Mouse (Mus musculus): ENCODE data around the gene Zfp428. TPM values are rescaled to one million over a fixed set of nuclear protein-coding genes. Genes with fewer than 3 reads are reported as not detected.
"Not testable (repeated sequence)": the region's sequence is repeated elsewhere in the genome, so short reads cannot be mapped to it uniquely, and the experiment has no call there.

Gene Zfp428
- total RNA-seq, 2 experiments from 2014 or later = 4.6 to 5.0 TPM

DNA sequence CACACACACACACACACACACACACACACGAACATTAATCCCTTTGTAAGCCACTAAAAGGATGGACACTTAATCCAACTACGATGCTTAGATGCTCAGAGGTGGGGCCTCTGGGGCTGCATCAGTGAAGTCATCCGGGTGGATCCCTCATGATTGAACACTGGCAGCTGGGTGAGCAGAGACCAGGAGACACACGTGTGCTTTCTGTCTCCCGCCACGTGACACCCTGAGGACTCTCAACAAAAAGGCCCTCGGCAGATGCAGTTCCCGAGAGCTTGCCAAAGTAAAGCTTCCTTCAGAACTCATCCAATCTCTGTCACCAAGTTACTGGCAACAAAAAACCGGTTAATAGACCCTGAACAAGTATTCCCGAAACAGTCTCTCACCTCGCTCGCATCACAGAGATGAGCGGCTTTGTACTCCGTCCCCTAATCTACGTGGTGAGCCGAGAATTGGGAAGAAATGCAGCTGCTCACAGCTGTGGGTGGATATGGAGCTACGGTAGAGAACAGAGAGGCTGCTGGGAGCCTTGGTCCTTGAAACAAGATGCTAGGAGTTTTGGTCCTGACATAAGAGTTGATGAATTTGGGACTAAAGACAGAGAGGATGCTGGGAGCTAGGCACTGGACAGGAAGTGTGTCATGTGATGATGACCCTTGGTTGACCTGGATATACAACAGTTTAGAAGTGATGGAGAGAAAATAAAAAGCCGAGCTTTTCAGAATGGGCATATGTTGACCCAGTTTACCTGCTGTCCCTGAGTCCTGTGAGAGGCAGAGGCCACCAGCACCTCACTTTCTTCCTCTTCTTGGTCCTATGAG, 26.5 kb upstream of the Zfp428 start:
- DNase-seq (ENCODE audit: low spot score in 2 of 2) = no peak

DNA sequence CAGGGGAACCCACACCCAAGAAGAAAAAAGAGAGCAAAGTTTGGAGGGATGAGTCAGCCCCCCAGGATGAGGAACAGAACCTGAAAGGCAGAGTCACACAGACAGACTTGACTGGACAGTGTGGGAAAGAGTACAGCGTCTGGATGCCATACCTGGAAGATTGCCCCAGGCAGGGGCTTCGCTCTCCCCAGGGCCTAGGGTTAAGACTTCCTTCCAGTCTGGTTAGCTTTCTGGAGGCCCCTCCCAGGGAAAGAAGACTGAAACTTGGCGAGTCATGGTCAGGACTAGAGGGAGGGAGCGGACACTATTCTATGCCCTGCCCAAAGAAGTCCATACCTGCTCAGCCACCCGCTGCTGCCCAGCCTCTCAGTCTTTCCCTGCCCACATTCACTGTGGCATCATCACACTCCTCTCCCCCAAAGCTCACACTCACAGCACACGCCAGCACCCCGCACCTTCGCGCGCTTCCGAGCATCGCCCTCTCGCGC, 25.8 kb upstream of the Zfp428 start:
- no peak for DNase-seq (ENCODE audit: low spot score in 2 of 2)

DNA sequence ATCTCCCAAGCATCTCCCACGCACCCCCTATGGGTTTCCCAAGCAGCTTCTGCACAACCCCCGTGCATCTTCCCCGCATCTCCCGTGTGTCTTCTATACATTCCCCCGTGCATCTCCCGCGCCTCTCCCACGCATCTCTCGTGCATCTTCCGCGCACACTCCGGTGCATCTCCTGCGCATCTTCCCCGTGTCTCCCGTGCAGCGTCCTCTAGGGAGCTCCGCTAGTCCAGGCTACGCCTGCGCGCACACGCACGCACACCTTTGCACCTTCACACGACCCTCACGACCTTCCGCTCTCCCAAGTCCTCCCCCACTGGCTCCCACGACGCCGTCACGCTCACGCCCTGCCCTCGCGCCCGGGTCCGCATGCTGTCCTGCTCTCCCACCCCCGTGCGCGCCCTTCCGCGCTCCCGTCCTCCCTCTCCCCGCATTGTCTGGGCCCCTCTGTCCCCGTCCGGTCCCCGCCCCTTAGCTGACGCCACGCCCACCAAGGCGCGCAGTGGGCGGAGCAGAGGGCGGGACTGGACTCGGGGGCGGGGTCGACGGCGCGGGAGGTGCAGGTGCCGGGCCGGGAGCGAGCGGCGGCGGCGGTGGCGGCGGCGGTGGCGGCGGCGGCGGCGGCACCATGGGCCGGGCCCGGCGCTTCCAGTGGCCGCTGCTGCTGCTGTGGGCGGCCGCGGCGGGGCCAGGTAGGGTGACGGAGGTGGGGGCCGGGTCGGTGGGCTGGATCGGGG, 25.2 kb upstream of the Zfp428 start, which contains the start of gene Cadm4:
Cadm4 (plus strand) TSS at position 550 of the 734 bp plus-strand sequence.
- DNase-seq (ENCODE audit: low spot score in 2 of 2) = peak; percentile 82 to 85

DNA sequence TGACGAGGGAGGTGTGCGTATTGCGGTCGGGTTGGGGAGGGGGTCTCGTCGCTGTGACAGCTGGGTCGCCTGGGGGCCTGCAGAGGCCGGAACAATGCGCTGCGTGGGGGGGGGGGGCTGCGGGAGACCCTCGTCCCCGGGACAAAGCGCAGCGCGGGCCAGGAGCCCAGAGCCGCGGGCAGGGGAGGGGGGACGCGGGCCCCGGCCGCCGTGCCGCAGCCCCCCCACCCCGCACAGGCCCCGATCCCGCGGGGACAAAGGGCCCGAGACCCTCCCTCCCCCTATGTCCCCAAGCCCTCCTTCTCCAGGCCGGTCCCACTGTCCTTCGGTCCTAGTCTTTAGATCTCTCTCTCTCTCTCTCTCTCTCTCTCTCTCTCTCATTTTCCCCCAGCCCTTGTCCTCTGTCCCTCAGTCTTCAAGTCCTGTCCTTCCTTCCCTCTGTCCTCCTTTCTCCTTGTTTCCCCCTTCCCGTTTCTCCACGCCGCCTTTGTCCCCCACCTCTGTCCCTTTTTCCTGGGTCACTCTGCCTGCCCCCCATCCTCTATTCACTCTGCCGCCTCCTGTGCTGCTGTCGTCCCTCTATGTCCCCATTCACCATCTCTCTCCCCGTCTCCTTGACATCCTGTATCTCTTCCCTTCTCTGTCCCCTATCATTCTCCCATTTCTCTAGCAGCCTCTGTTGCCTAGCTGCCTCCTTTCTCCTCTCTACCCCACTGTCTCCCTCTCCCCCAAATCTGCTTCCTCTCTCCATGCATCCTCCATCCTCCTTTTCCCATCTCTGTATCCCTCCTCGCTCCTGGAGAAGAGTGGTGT, 24.4 kb upstream of the Zfp428 start:
- DNase-seq (ENCODE audit: low spot score in 2 of 2) = no peak

DNA sequence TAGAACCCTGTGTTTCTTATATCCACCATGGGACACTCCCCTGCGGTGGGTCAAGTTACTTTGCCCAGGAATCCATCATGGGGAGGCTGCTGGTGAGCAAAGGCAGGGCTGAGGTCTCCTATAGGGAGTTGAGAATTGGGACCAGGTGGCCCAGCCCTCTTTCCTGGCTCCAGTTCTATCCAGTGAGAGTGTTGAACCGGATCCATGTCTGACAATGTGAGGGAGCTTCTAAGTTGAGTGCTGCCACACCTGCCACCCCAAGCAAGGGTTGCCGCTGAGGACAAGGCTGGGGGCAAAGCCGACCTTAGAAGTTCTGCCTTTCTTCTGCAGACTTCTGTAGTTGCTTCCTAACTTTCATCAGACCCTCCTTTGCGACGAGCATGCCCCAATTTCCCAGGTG, 23.5 kb upstream of the Zfp428 start:
- DNase-seq (ENCODE audit: low spot score in 2 of 2) = not testable (repeated sequence)

DNA sequence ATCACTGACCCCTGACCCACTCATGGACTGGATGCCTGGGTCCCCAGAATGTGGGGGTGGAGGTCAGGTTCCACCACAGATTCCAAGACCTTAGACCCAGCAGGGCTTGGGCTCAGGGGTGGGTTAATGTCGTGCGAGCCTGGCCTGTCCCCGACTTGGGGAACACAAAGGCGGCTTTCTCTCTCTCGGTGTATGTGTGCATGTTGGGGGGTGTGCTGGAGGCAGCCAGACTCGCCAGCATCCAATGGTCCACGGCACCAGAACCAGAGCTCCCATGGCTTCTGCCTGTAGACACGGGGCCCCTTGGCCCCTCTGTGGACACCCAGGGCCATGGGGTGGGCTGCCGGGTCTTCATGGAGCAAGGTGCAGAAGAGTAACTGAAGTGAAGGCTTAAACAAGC, 21.3 kb upstream of the Zfp428 start:
- DNase-seq (ENCODE audit: low spot score in 2 of 2) = no peak

DNA sequence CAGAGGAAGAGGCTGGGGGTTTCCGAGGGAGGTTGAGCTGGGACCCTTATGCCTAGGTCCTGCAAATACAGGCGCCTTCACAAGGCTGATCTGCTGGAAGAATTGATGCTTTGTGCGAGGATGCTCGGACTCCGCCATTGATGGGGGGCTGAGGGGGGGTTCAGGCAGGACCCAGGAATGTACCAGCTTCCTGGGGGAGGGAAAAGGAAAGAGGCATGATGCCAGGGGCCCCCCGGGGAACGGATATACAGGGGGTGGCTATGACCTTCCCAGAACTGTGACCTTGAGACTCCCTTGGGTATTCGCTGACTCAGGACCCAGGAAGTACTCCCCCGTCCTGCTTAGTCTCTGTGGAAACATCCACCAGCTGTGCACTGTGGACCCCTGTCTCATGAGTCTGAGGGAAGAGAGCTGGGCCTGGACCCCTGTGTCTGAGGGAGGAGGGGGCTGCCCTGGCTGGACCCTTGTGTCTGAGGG, 20.1 kb upstream of the Zfp428 start:
- no peak for DNase-seq (ENCODE audit: low spot score in 2 of 2)

DNA sequence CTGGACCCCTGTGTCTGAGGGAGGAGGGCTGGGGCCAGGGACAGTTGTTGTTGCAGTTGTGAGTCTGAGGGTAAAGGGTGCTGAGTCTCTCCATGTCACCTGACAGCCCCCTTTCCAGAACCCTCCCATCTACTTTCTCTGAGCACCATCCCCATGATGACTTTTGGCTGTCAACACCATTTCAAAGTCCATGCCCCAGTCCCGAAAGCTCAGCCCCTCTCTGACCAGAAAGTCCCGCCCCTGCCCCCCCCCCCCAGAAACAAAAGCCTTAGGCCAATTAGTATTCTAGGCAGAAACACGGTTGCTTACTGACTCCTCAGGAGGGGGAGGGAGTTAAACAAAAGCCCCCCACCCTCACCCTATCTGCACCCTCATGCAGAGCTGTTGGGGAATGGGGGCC, 19.4 kb upstream of the Zfp428 start:
- no peak for DNase-seq (ENCODE audit: low spot score in 2 of 2)

DNA sequence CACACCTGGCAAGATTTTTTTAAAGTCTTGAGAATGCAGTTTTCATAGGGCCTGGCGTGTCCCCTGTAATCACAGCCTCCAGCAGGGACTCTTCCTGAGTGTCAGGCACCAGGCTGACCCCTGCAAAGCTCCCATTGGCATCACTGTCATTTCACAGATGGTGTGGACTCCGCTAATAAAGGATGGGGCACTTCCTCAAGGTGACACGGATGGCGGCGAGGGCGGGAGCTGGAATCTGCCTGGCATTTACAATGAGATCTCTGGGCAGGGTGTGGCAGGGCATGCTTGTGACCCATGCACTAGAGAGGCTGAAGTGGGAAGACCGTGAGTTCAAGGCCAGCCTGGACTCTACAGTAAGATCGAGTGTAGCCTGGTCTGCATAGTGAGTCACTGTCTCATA, 18.5 kb upstream of the Zfp428 start:
- no peak for DNase-seq (ENCODE audit: low spot score in 2 of 2)

DNA sequence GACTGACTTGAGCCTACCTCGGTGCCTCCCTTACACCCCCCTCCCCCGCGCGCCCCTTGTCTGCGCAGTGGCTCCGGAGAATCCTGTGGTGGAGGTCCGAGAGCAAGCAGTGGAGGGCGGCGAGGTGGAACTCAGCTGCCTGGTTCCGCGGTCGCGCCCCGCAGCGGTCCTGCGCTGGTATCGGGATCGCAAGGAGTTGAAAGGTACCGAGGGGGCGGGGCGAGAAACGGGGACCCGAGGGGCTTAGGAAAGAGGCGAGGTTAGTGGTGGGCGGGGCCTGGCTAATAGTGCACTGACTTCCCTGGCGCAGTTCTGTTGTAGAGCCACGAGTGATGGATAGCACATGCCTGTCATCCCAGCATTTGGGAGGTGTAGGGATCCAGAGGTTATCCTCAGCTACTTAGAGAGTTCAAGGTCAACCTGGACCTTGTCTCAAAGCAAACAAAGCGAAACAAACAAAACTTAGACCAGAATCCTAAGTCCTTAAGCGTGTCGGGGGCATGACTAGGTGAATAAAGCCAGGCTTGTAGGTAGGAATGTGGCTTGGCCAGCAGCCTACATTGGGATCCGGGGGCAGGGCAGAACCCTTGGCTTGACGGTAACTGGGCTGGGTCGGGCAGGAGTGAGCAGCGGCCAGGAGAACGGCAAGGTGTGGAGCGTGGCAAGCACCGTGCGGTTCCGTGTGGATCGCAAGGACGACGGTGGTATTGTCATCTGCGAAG, 6.8 kb upstream of the Zfp428 start:
- no peak for DNase-seq (ENCODE audit: low spot score in 2 of 2)

DNA sequence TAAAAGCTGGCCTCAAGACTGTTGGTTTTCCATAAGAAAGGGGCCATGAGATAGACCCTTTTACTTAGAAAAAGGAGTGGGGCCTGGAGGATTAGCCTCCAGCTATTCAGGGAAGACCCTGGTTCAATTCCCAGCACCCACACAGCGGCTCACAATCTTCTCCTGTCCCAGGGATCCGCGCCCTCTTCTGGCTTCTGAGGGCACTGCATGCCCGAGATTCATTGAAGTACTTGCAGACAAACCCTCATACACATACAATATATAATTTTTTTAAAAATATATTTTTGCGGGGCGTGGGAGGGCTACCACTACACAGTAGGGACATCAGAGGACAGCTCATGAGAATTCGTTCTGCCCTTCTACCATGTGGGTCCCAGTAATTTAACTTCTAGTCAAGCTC, 5.9 kb upstream of the Zfp428 start:
- no peak for DNase-seq (ENCODE audit: low spot score in 2 of 2)

DNA sequence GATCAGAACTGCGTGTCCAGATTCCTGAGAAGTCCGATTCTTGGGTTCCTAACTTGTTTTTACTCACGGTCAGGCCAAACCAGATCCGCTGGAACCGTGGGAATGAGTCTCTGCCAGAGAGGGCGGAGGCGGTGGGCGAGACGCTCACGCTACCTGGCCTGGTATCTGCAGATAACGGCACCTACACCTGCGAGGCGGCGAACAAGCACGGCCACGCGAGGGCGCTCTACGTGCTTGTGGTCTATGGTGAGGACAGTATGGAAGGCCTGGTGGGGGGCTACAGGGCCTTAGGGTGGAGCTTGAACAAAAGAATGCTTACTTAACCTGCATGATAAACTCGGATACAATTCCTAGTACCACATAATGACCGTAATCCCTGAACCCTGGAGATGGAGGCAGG, 5.3 kb upstream of the Zfp428 start:
- peak in 1 of 2 experiments; percentile 40 for DNase-seq (ENCODE audit: low spot score in 2 of 2)

DNA sequence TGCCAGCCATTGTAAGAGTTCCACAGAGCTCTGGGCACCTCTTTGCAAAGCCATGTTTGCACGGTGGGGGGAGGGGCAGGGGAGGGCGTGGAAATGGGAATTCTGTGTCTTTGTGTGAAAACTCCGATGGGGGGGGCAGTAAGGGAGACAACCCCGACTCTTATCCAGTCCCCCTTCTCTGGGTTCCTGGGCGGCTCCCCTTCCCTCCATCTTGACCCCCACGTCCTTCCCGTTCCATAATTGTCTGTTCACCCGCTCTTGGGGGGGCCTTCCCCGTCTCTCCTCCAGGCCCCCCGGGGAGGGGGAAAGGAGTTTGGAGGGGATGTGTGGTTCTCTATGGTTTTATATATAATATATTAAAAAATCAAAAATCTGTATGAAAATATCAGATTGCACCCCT, 2.8 kb upstream of the Zfp428 start:
- DNase-seq (ENCODE audit: low spot score in 2 of 2) = no peak

DNA sequence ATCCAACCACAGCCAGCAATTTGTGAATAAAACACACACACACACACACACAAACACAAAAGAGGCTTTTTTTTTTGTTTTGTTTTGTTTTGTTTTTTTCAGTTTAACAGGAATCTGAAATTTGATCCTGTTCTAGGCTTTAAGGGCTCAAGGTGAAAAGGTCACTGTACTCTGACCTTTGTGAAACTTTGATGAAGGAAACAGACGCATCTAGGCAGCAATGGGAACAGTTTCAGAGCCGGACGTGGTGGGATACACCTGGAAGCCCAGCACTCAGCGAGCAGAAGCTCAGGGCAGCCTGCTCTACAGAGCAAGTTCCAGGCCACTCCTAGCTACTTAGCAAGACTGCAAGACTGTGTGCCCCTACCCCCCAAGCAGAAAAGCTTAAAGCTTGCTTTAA, 1.9 kb upstream of the Zfp428 start:
- no peak for DNase-seq (ENCODE audit: low spot score in 2 of 2)

DNA sequence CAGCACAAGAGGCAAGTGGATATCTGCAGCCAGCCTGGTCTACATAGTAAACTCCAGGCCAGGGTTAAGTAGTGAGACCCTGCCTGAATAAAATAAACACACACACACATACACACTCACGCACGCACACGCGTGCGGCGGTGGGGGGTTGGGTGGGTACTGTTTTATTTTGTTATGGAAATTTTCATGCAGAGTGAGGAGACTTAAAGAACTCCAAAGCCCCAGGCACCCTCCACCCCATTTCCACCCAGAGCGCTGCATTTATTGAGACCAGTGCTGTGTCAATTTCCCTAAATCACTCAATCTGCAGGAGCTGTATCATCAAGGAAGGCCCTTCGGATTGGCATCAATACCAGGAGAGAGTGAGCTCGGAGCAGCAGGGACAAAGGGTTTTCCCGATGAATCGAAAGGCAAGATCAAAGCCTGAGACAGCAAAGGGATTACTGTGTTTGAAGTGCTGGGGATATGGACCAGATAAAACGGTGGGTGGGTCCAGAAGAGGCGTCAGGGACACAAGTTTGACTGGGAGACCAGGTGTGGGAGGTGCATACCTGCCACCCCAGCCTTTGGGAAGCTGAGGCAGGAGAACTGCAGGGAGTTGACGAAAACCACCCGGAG, 1.2 kb upstream of the Zfp428 start:
- no peak for DNase-seq (ENCODE audit: low spot score in 2 of 2)

DNA sequence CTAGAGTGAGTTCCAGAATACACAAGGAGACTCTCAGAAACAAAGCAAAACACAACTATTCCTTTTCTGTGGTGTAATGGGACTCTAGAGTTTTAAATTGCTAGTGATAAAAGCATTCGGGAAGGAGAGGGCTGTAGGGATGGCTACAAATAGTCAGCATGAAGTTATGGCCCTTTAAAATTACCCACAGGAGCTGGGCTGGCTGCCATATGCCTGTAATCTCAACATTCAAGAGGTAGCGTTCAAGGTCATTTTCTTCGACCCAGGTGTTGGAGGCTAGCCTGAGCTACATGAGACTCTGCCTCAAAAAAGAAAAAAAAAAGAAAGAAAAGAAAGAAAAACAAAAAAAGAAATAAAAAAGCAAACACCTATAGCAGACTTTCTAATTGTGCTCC, 744 bp upstream of the Zfp428 start:
- DNase-seq (ENCODE audit: low spot score in 2 of 2) = no peak

DNA sequence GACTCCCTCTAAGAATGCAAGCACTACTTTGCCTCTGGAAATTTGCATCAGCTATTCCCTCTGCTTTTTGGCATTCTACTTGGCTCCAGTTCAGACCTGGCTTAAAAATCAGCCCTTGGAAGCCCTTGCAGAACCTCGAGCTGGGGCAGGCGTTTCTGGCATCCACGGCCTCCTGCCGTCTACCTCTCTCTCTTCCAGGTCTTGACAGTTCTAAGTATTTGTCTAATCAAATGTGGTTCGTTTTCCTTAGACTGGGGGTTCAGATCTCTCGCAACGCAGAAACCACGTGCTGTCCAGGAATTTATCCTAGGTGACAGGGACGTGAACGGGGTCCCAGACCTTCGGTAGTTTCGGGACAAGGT, 349 bp upstream of the Zfp428 start:
- no peak for DNase-seq (ENCODE audit: low spot score in 2 of 2)

DNA sequence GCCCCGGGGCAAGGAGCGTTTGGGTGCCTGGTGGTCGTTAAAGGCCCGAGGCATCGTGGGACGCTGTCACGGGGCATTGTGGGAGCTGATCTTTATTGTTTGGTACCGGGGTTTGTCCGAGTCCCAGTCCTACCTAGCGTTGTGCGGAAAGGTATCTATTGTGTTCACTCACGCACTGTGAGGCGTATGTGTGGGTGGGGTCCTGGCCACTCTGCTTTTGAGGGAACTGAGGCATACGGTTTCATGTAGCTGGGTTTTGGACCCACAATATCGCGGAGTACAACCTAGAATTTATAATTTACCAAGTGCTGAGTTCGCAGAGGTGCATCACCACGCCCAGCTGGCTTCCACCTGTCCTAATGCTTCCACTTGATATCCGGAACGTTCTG, 914 bp downstream of the Zfp428 start:
- peak in 1 of 2 experiments; percentile 15 for DNase-seq (ENCODE audit: low spot score in 2 of 2)

DNA sequence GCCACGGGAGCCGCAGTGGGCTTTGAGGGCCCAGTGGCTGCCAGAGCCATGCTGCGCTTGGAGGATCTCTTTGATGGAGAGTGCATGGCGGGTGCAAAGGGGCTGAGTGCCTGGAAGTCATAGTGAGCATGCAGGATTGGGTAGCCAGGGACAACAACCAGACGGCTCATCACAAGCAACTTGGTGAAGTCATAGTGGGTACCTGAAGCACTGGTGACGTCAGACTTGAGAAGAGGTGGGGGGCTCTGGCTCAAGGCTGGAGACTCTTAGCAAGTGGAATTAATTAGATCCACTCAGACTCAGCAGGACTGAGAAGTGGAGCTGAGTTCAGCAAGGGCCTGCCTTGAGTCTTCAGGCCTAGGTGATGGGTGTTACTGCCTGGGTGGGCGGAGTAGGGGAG, 5.5 kb downstream of the Zfp428 start, which contains the start of gene AC161166.1:
AC161166.1 (minus strand) TSS at position 101 of the 400 bp plus-strand sequence.
- no peak for DNase-seq (ENCODE audit: low spot score in 2 of 2)

DNA sequence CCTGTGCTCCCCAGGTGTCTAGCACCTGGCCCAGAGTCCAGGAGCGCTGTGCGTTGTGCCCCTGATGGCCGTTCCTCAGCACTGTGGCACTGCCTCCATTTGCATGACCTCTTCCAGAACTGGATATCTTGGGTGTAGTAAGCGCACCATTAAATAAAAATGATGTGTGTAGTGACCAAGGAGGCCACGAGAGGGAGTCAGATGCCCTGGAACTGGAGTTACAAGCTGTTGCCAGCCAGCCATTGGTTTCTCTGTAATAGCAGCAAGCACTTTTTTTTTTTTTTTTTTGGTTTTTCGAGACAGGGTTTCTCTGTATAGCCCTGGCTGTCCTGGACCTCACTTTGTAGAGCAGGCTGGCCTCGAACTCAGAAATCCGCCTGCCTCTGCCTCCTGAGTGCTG, 9.5 kb downstream of the Zfp428 start:
- DNase-seq (ENCODE audit: low spot score in 2 of 2) = not testable (repeated sequence)

Measured in adrenal gland, adult 18-20 months (tissue).